Mouse (Mus musculus) G1E (cell line): ENCODE measurements around the gene Kank3. TPM values are rescaled to one million over a fixed set of nuclear protein-coding genes. Genes with fewer than 3 reads are reported as not detected.

Source experiments
- ATAC-seq: 2 replicates; pipeline ENCODE4 v1.8.0; 2016; ENCODE audit warnings: mild to moderate bottlenecking; ENCODE audit not compliant: insufficient number of reproducible peaks, poor library complexity, low FRiP score, severe bottlenecking; ENCODE audit errors: extremely low read depth
- DNase-seq: peaks from one replicate; pipeline ENCODE4 v3.0.0; 2012; ENCODE audit warnings: low spot score
- H3K27me3 ChIP-seq: 2 replicates; pipeline ENCODE4 v1.6.1; 2012; ENCODE audit warnings: mild to moderate bottlenecking, low read length, inconsistent platforms; ENCODE audit not compliant: insufficient read depth
- H3K36me3 ChIP-seq: replicated peaks from 2 replicates; pipeline ENCODE3; 2012; ENCODE audit warnings: mild to moderate bottlenecking, inconsistent platforms
- H3K4me1 ChIP-seq: 2 replicates; pipeline ENCODE4 v1.6.1; 2012; ENCODE audit warnings: low read depth, low read length, inconsistent platforms, mixed read lengths; ENCODE audit not compliant: insufficient read depth
- H3K4me3 ChIP-seq: 2 replicates; pipeline ENCODE4 v1.5.1; 2012; ENCODE audit warnings: low read depth, mild to moderate bottlenecking, inconsistent platforms, low read length, moderate library complexity, mixed read lengths
- H3K9me3 ChIP-seq: replicated peaks from 2 replicates; pipeline ENCODE4 v1.6.1; 2012; ENCODE audit warnings: inconsistent platforms
- CTCF ChIP-seq: IDR thresholded peaks from 2 replicates; pipeline ENCODE4 v1.5.1; 2012; ENCODE audit warnings: low read depth, low read length, inconsistent platforms, mixed read lengths
- GATA1 ChIP-seq: IDR thresholded peaks from 2 replicates; pipeline ENCODE4 v1.6.1; 2012; ENCODE audit warnings: borderline replicate concordance, low read length, inconsistent platforms, mixed read lengths
- GATA2 ChIP-seq: IDR thresholded peaks from 2 replicates; pipeline ENCODE4 v1.6.1; 2012; ENCODE audit warnings: low read depth, low read length, inconsistent platforms, borderline replicate concordance
- POLR2AphosphoS5 ChIP-seq: IDR thresholded peaks from 2 replicates; pipeline ENCODE4 v1.6.1; 2012; ENCODE audit warnings: low read depth, low read length, inconsistent platforms; ENCODE audit not compliant: insufficient replicate concordance
- TAL1 ChIP-seq: conservative IDR thresholded peaks from 2 replicates; pipeline ENCODE4 v1.6.1; 2012; ENCODE audit warnings: low read depth, low read length, inconsistent platforms, mixed read lengths
- polyA plus RNA-seq: library from polyadenylated mRNA; stranded (reverse); fragments of >175 nt; gene quantifications from 2 replicates; pipeline ENCODE4 v1.2.3, GENCODE M21; 2012
- total RNA-seq, 2 experiments: library from RNA; stranded (forward) in 1 of 2; stranded (reverse) in 1 of 2; fragments of 200-1000 nt in 1 of 2; fragments of >200 nt in 1 of 2; fragmentation: Nextera tagmentation in 1 of 2; gene quantifications; 2 replicates each; pipeline ENCODE4 v1.2.3; 2014 to 2017

Gene Kank3
- total and polyA plus RNA-seq, 3 experiments, result 1.1 to 6.6 (median 4.3) TPM

GRCm38 (mm10) chr17:33775287-33775686, 35.0 kb upstream of the Kank3 start:
- Histone ChIP-seq H3K4me1 (no peaks in the 10 kb centered on the region), H3K27me3 (peaks cover 33% of the 10 kb centered on the region), H3K4me3 (no peak overlapping the region), H3K36me3 (no peaks in the 10 kb centered on the region), H3K9me3 (no peaks in the 10 kb centered on the region)
- ATAC-seq (no peak), DNase-seq (no peak)
- TF ChIP-seq GATA1, result no peak
- no peak for TF ChIP-seq CTCF
- TF ChIP-seq POLR2AphosphoS5, result no peak
- no peak for TF ChIP-seq TAL1
- no peak for TF ChIP-seq GATA2

GRCm38 (mm10) chr17:33779271-33779966, 30.9 kb upstream of the Kank3 start:
- ATAC-seq (no peak), DNase-seq (no peak)
- H3K4me1 ChIP-seq, result no peaks in the 10 kb centered on the region
- no peaks in the 10 kb centered on the region for H3K9me3 ChIP-seq
- TF ChIP-seq TAL1 (no peak), GATA1 (no peak), POLR2AphosphoS5 (no peak), GATA2 (no peak), CTCF (no peak)
- no peaks in the 10 kb centered on the region for H3K36me3 ChIP-seq
- H3K27me3 ChIP-seq, result peaks cover 42% of the 10 kb centered on the region
- H3K4me3 ChIP-seq, result no peak overlapping the region

GRCm38 (mm10) chr17:33779967-33780295, 30.4 kb upstream of the Kank3 start:
- no peak for ATAC-seq
- Histone ChIP-seq H3K36me3 (no peaks in the 10 kb centered on the region), H3K4me3 (no peak overlapping the region), H3K4me1 (no peaks in the 10 kb centered on the region), H3K27me3 (peaks cover 40% of the 10 kb centered on the region), H3K9me3 (no peaks in the 10 kb centered on the region)
- no peak for DNase-seq
- TF ChIP-seq POLR2AphosphoS5 (no peak), CTCF (no peak), TAL1 (no peak), GATA1 (no peak), GATA2 (no peak)

- TF ChIP-seq GATA1 (no peak), CTCF (no peak), GATA2 (no peak), TAL1 (no peak), POLR2AphosphoS5 (no peak)
- Histone ChIP-seq H3K4me1 (no peaks in the 10 kb centered on the region), H3K9me3 (no peaks in the 10 kb centered on the region), H3K27me3 (peaks cover 37% of the 10 kb centered on the region), H3K4me3 (no peak overlapping the region), H3K36me3 (no peaks in the 10 kb centered on the region)
- ATAC-seq (no peak), DNase-seq (no peak)
Measured at GRCm38 (mm10) chr17:33780431-33780830, 29.9 kb upstream of the Kank3 start.

GRCm38 (mm10) chr17:33781124-33781977, 29.0 kb upstream of the Kank3 start, which contains the start of gene Angptl4:
Gene Angptl4, minus strand, starts transcription at chr17:33781830.
- DNase-seq (no peak), ATAC-seq (no peak)

GRCm38 (mm10) chr17:33782067-33782466, 28.3 kb upstream of the Kank3 start:
- ATAC-seq (no peak), DNase-seq (no peak)
- no peak overlapping the region for H3K4me3 ChIP-seq
- TF ChIP-seq CTCF, result no peak
- TF ChIP-seq POLR2AphosphoS5, result no peak
- no peak for TF ChIP-seq TAL1
- no peak for TF ChIP-seq GATA2
- no peak for TF ChIP-seq GATA1
- H3K4me1 ChIP-seq, result no peaks in the 10 kb centered on the region
- no peaks in the 10 kb centered on the region for H3K9me3 ChIP-seq
- peaks cover 33% of the 10 kb centered on the region for H3K27me3 ChIP-seq
- H3K36me3 ChIP-seq, result no peaks in the 10 kb centered on the region

More at GRCm38 (mm10) chr17:33781124-33781977, 29.0 kb upstream of the Kank3 start, which contains the start of gene Angptl4:
- Histone ChIP-seq H3K9me3 (no peaks in the 10 kb centered on the region), H3K36me3 (no peaks in the 10 kb centered on the region), H3K27me3 (peaks cover 37% of the 10 kb centered on the region), H3K4me3 (no peak within 1 kb of the TSS), H3K4me1 (no peaks in the 10 kb centered on the region)
- TF ChIP-seq TAL1, result no peak
